Mouse (Mus musculus): ENCODE data around the gene Dhh.

GRCm38 (mm10) chr15:98922581-98922980 lies 24.2 kb upstream of the Dhh start:
- TF ChIP-seq CTCF (IDR thresholded peaks at IDR 0.05; ENCODE audit: borderline replicate concordance, insufficient read depth, low read depth, low read length): no peak
- TF ChIP-seq POLR2A (IDR thresholded peaks at IDR 0.05; ENCODE audit: borderline replicate concordance, insufficient read depth, low read length): no peak
